Mouse (Mus musculus): ENCODE measurements around the gene Rasa3. TPM values are rescaled to one million over a fixed set of nuclear protein-coding genes. Genes with fewer than 3 reads are reported as not detected.

Rasa3 gene
- polyA plus RNA-seq, 1 experiment: 39.6 TPM

- Histone ChIP-seq H3ac (ENCODE audit: control insufficient read depth, insufficient read length) (no peak overlapping the region), H3K4me2 (ENCODE audit: low read depth) (peak overlapping the region; percentile 96), H3K4me3 (peak overlapping the region; percentile 70), H3K79me2 (ENCODE audit: control insufficient read depth, insufficient read depth) (peaks cover 29% of the 10 kb centered on the region), H3K36me3 (ENCODE audit: control insufficient read depth, insufficient read depth) (no peaks in the 10 kb centered on the region), H3K27me3 (ENCODE audit: control insufficient read depth, insufficient read depth, insufficient read length) (no peaks in the 10 kb centered on the region)
- TF ChIP-seq CEBPB (IDR thresholded peaks at IDR 0.05; ENCODE audit: insufficient read depth, poor library complexity, severe bottlenecking): no peak
- no peak for TF ChIP-seq TCF3 (IDR thresholded peaks at IDR 0.05; ENCODE audit: insufficient read length, low read depth)
- no peak for TF ChIP-seq SRF (IDR thresholded peaks at IDR 0.05; ENCODE audit: control insufficient read depth, insufficient read length, low read depth)
- no peak for TF ChIP-seq MAX (IDR thresholded peaks at IDR 0.05; ENCODE audit: low read depth)
- no peak for TF ChIP-seq USF1 (IDR thresholded peaks at IDR 0.05; ENCODE audit: low read depth)
- TF ChIP-seq MYOG (IDR thresholded peaks at IDR 0.05; ENCODE audit: control insufficient read depth in 1 of 3, insufficient read depth in 1 of 3, insufficient read length in 2 of 3, low read depth in 2 of 3): no peak
- TF ChIP-seq MYOD1 (IDR thresholded peaks at IDR 0.05; ENCODE audit: control insufficient read depth in 1 of 3, insufficient read length in 2 of 3, low read depth in 2 of 3): no peak
- no peak for TF ChIP-seq REST (IDR thresholded peaks at IDR 0.05; ENCODE audit: insufficient read depth, insufficient read length)
- TF ChIP-seq POLR2A (IDR thresholded peaks at IDR 0.05; ENCODE audit: insufficient read length, low read depth): no peak
- TF ChIP-seq POLR2AphosphoS2 (IDR thresholded peaks at IDR 0.05; ENCODE audit: insufficient read length, low read depth): no peak
- TF ChIP-seq E2F4 (IDR thresholded peaks at IDR 0.05; ENCODE audit: insufficient read depth): no peak
- no peak for TF ChIP-seq TCF12 (IDR thresholded peaks at IDR 0.05; ENCODE audit: insufficient read depth, poor library complexity, severe bottlenecking)
Measured at GRCm38 (mm10) chr8:13678182-13678581, 779 bp upstream of the Rasa3 start.

GRCm38 (mm10) chr8:13676701-13677412, 546 bp downstream of the Rasa3 start:
- TF ChIP-seq E2F4 (IDR thresholded peaks at IDR 0.05; ENCODE audit: insufficient read depth) (no peak), SRF (IDR thresholded peaks at IDR 0.05; ENCODE audit: control insufficient read depth, insufficient read length, low read depth) (no peak), POLR2A (IDR thresholded peaks at IDR 0.05; ENCODE audit: insufficient read length, low read depth) (no peak), TCF12 (IDR thresholded peaks at IDR 0.05; ENCODE audit: insufficient read depth, poor library complexity, severe bottlenecking) (no peak), MYOG (IDR thresholded peaks at IDR 0.05; ENCODE audit: control insufficient read depth in 1 of 3, insufficient read depth in 1 of 3, insufficient read length in 2 of 3, low read depth in 2 of 3) (peak in 2 of 3 experiments; percentile 58 to 61), POLR2AphosphoS2 (IDR thresholded peaks at IDR 0.05; ENCODE audit: insufficient read length, low read depth) (peak; percentile 42), MAX (IDR thresholded peaks at IDR 0.05; ENCODE audit: low read depth) (no peak), USF1 (IDR thresholded peaks at IDR 0.05; ENCODE audit: low read depth) (no peak), TCF3 (IDR thresholded peaks at IDR 0.05; ENCODE audit: insufficient read length, low read depth) (peak; percentile 8), MYOD1 (IDR thresholded peaks at IDR 0.05; ENCODE audit: control insufficient read depth in 1 of 3, insufficient read length in 2 of 3, low read depth in 2 of 3) (peak in 2 of 3 experiments; percentile 21 to 75), REST (IDR thresholded peaks at IDR 0.05; ENCODE audit: insufficient read depth, insufficient read length) (no peak), CEBPB (IDR thresholded peaks at IDR 0.05; ENCODE audit: insufficient read depth, poor library complexity, severe bottlenecking) (no peak)
- H3K4me3 ChIP-seq: peak overlapping the region; percentile 70
- no peaks in the 10 kb centered on the region for H3K27me3 ChIP-seq (ENCODE audit: control insufficient read depth, insufficient read depth, insufficient read length)
- H3K4me2 ChIP-seq (ENCODE audit: low read depth): peak overlapping the region; percentile 95
- H3K79me2 ChIP-seq (ENCODE audit: control insufficient read depth, insufficient read depth): peaks cover 43% of the 10 kb centered on the region
- peak overlapping the region; percentile 39 for H3ac ChIP-seq (ENCODE audit: control insufficient read depth, insufficient read length)
- H3K36me3 ChIP-seq (ENCODE audit: control insufficient read depth, insufficient read depth): no peaks in the 10 kb centered on the region

GRCm38 (mm10) chr8:13676302-13676700, 1.1 kb downstream of the Rasa3 start:
- Histone ChIP-seq H3ac (ENCODE audit: control insufficient read depth, insufficient read length) (peak overlapping the region; percentile 39), H3K4me2 (ENCODE audit: low read depth) (peak overlapping the region; percentile 95)
- TF ChIP-seq MYOD1 (IDR thresholded peaks at IDR 0.05; ENCODE audit: control insufficient read depth in 1 of 3, insufficient read length in 2 of 3, low read depth in 2 of 3) (peak in 1 of 3 experiments; percentile 48), E2F4 (IDR thresholded peaks at IDR 0.05; ENCODE audit: insufficient read depth) (no peak), TCF3 (IDR thresholded peaks at IDR 0.05; ENCODE audit: insufficient read length, low read depth) (no peak), POLR2A (IDR thresholded peaks at IDR 0.05; ENCODE audit: insufficient read length, low read depth) (peak; percentile 44), MYOG (IDR thresholded peaks at IDR 0.05; ENCODE audit: control insufficient read depth in 1 of 3, insufficient read depth in 1 of 3, insufficient read length in 2 of 3, low read depth in 2 of 3) (peak in 2 of 3 experiments; percentile 33 to 69), REST (IDR thresholded peaks at IDR 0.05; ENCODE audit: insufficient read depth, insufficient read length) (no peak), USF1 (IDR thresholded peaks at IDR 0.05; ENCODE audit: low read depth) (no peak), POLR2AphosphoS2 (IDR thresholded peaks at IDR 0.05; ENCODE audit: insufficient read length, low read depth) (peak; percentile 76), SRF (IDR thresholded peaks at IDR 0.05; ENCODE audit: control insufficient read depth, insufficient read length, low read depth) (no peak)

GRCm38 (mm10) chr8:13675524-13675923, 1.9 kb downstream of the Rasa3 start:
- peak overlapping the region; percentile 70 for H3K4me3 ChIP-seq
- TF ChIP-seq E2F4 (IDR thresholded peaks at IDR 0.05; ENCODE audit: insufficient read depth): no peak
- no peak for TF ChIP-seq SRF (IDR thresholded peaks at IDR 0.05; ENCODE audit: control insufficient read depth, insufficient read length, low read depth)
- no peaks in the 10 kb centered on the region for H3K36me3 ChIP-seq (ENCODE audit: control insufficient read depth, insufficient read depth)
- H3K4me2 ChIP-seq (ENCODE audit: low read depth): peak overlapping the region; percentile 95
- H3K27me3 ChIP-seq (ENCODE audit: control insufficient read depth, insufficient read depth, insufficient read length): no peaks in the 10 kb centered on the region
- H3K79me2 ChIP-seq (ENCODE audit: control insufficient read depth, insufficient read depth): peaks cover 56% of the 10 kb centered on the region
- peak overlapping the region; percentile 39 for H3ac ChIP-seq (ENCODE audit: control insufficient read depth, insufficient read length)

More at GRCm38 (mm10) chr8:13676302-13676700, 1.1 kb downstream of the Rasa3 start:
- Histone ChIP-seq H3K36me3 (ENCODE audit: control insufficient read depth, insufficient read depth) (no peaks in the 10 kb centered on the region), H3K4me3 (peak overlapping the region; percentile 70), H3K27me3 (ENCODE audit: control insufficient read depth, insufficient read depth, insufficient read length) (no peaks in the 10 kb centered on the region), H3K79me2 (ENCODE audit: control insufficient read depth, insufficient read depth) (peaks cover 48% of the 10 kb centered on the region)
